Comparison of ENCODE assay signal across 28 mouse cellular contexts in the genomic region with DNA sequence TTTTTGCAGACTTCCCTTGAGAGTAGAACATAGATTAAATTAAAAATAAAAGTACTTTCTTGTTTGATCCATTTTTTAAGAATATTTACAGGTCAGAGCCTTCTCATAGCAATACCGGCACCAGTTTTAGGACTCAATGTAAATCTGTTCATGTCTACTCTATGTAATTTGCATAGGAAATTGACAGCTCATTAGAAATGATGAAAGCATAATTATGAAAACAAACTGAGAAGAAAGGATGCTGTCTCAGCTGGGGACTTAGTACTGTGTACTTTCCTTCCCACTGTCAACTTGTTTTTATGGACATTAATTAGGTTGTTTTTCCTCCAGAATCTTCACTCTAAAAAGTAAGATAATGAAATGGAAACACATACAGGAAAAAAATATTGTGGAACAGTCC.
"Had no signal": no experiment of that assay in that cellular context is flagged by ENCODE, and none has a peak within 500 bp of the region (broad histone marks: within the 10 kb centered on the region; RNA-seq: fewer than 3 reads in every experiment).

No protein-coding gene starts in this region.

- H3K36me3 ChIP-seq: hindbrain, embryonic 10.5 days; hindbrain, embryonic 12.5 days; intestine, embryonic 15.5 days; kidney, embryonic 15.5 days; limb, embryonic 10.5 days; limb, embryonic 12.5 days; liver, embryonic 13.5 days; liver, embryonic 15.5 days had no signal

- H3K4me2 ChIP-seq: heart, embryonic 11.5 days; hindbrain, embryonic 12.5 days; hindbrain, embryonic 14.5 days; intestine, embryonic 15.5 days; kidney, embryonic 15.5 days; limb, embryonic 12.5 days; liver, embryonic 11.5 days; liver, embryonic 13.5 days; liver, embryonic 15.5 days had no signal

- H3K27ac ChIP-seq: heart, adult 2 months; hindbrain, embryonic 10.5 days; hindbrain, embryonic 12.5 days; hindbrain, embryonic 14.5 days; intestine, embryonic 15.5 days; kidney, embryonic 15.5 days; layer of hippocampus, adult 2 months; left cerebral cortex, adult 2 months; limb, embryonic 10.5 days; limb, embryonic 12.5 days; liver, embryonic 13.5 days; liver, embryonic 15.5 days had no signal

- DNase-seq: gastrocnemius, postnatal 14 days; gastrocnemius, postnatal 36 days; heart, adult 11 months; heart, adult 2 months; heart, postnatal 10 days; heart, postnatal 4 days; kidney, adult 18-20 months; kidney, adult 9 months; kidney, postnatal 10 days; kidney, postnatal 25 days; kidney, postnatal 4 days; liver; liver, embryonic 13.5 days had no signal

- ATAC-seq: hindbrain, embryonic 16.5 days; inflammation-experienced regulatory T-cells, adult 6 months; intestine, embryonic 15.5 days; intestine, postnatal 0 days had no signal

- H3K4me1 ChIP-seq: hindbrain, embryonic 10.5 days; hindbrain, embryonic 12.5 days; intestine, embryonic 15.5 days; kidney, embryonic 15.5 days; limb, embryonic 10.5 days; limb, embryonic 12.5 days; liver, embryonic 13.5 days; liver, embryonic 15.5 days had no signal

- H3K27me3 ChIP-seq: hindbrain, embryonic 12.5 days; intestine, embryonic 15.5 days; kidney, embryonic 15.5 days; limb, embryonic 12.5 days; liver, embryonic 13.5 days; liver, embryonic 15.5 days had no signal

- H3K9me3 ChIP-seq: hindbrain, embryonic 10.5 days; hindbrain, embryonic 12.5 days; intestine, embryonic 15.5 days; kidney, embryonic 15.5 days; limb, embryonic 10.5 days; limb, embryonic 12.5 days; liver, embryonic 15.5 days had no signal

- H3K4me3 ChIP-seq: heart, adult 2 months; hindbrain, embryonic 10.5 days; hindbrain, embryonic 12.5 days; intestine, embryonic 15.5 days; kidney, embryonic 15.5 days; layer of hippocampus, adult 2 months; left cerebral cortex, adult 2 months; limb, embryonic 10.5 days; limb, embryonic 12.5 days; liver, embryonic 13.5 days; liver, embryonic 15.5 days had no signal

- H3K9ac ChIP-seq: hindbrain, embryonic 12.5 days; hindbrain, embryonic 14.5 days; intestine, embryonic 15.5 days; kidney, embryonic 15.5 days; limb, embryonic 12.5 days; liver, embryonic 13.5 days; liver, embryonic 15.5 days had no signal
